Mouse (Mus musculus): ENCODE measurements around the gene Slc39a8.

GRCm38 (mm10) chr3:135843707-135844106, 18.6 kb downstream of the Slc39a8 start:
- TF ChIP-seq CTCF (conservative IDR thresholded peaks at IDR 0.05; ENCODE audit: insufficient read depth, insufficient read length, low read depth, low read length), result no peak
- TF ChIP-seq POLR2A (IDR thresholded peaks at IDR 0.05; ENCODE audit: low read depth, low read length), result no peak
